Mouse (Mus musculus) brain, embryonic 14.5 days (tissue): ENCODE measurements around the gene Adcy3.

Experiments used
- CTCF ChIP-seq: fragments of 200-500 bp; IDR thresholded peaks from 2 replicates; pipeline ENCODE4 v1.5.1; 2012; ENCODE audit warnings: inconsistent platforms, mild to moderate bottlenecking, moderate library complexity, borderline replicate concordance; ENCODE audit not compliant: insufficient read depth, insufficient read length; ENCODE audit errors: extremely low read depth
- POLR2A ChIP-seq: fragments of 200-500 bp; IDR thresholded peaks from 2 replicates; pipeline ENCODE4 v1.6.1; 2012; ENCODE audit warnings: mild to moderate bottlenecking, inconsistent platforms, borderline replicate concordance; ENCODE audit not compliant: poor library complexity, insufficient read depth, insufficient read length, severe bottlenecking; ENCODE audit errors: extremely low read depth

DNA sequence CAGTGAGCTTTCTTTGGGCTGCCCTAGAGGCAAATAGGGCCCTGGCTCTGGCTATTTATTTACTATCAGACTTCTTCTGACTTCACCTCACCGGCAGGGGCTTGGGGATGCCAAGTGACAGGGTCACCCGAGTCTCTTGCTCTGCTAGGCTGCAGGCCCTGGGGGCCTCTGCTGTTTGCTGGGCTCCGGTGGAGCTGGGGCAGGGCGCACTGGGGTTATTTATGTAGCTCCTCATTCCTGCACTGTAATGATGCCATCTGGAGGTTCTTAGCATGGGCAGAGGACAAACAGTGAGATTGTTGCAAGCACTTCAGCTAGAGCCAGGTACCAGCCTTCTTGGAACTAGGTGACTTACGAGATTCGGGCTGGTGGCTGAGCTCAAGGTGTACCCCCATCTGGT lies 59.6 kb downstream of the Adcy3 start:
- TF ChIP-seq POLR2A = no peak
- no peak for TF ChIP-seq CTCF
